19 mouse cellular contexts compared by ENCODE assay signal in genomic region chr12:82208611-82209010, GRCm38 (mm10). TPM values are rescaled to one million over a fixed set of nuclear protein-coding genes. Genes with fewer than 3 reads are reported as not detected.
DNase-seq lines count a peak whose midpoint lies in the region; ATAC-seq and TF ChIP-seq lines count a peak whose summit lies in the region.
"Had no signal": no experiment of that assay in that cellular context is flagged by ENCODE, and none has a peak within 500 bp of the region (broad histone marks: within the 10 kb centered on the region; RNA-seq: fewer than 3 reads in every experiment).

No protein-coding gene starts in this region.

- no peak overlapping the region for H3K4me2 ChIP-seq in forebrain, embryonic 15.5 days (replicated peaks)
- H3K4me2 ChIP-seq: embryonic facial prominence, embryonic 13.5 days; limb, embryonic 15.5 days had no signal

- no peaks in the 10 kb centered on the region for H3K9me3 ChIP-seq in forebrain, embryonic 15.5 days
- H3K9me3 ChIP-seq: embryonic facial prominence, embryonic 13.5 days; heart, embryonic 10.5 days; limb, embryonic 15.5 days had no signal

- H3K4me1 ChIP-seq in thymus, adult 2 months (replicated peaks; ENCODE audit: control insufficient read depth, insufficient read depth, low read length) = peaks cover 12% of the 10 kb centered on the region
- H3K4me1 ChIP-seq in forebrain, embryonic 15.5 days = no peaks in the 10 kb centered on the region

- H3K27ac ChIP-seq in thymus, adult 2 months (ENCODE audit: control insufficient read depth, insufficient read depth, low read length) = peak overlapping the region; percentile 44; the same call in 1 of the 2 replicates
- no peak overlapping the region for H3K27ac ChIP-seq in forebrain, embryonic 15.5 days (replicated peaks)
- H3K27ac ChIP-seq: embryonic facial prominence, embryonic 13.5 days; heart, embryonic 10.5 days; limb, embryonic 15.5 days; macrophage had no signal

- no peak overlapping the region for H3K4me3 ChIP-seq in thymus, adult 2 months (ENCODE audit: control insufficient read depth, insufficient read depth, low read length)
- no peak overlapping the region for H3K4me3 ChIP-seq in forebrain, embryonic 15.5 days
- H3K4me3 ChIP-seq: embryonic facial prominence, embryonic 13.5 days; heart, embryonic 10.5 days; limb, embryonic 15.5 days had no signal

- peak; percentile 71 for ATAC-seq in common myeloid progenitor, adult 5-6 weeks (replicated peaks; ENCODE audit: low read depth, poor library complexity, severe bottlenecking)
- ATAC-seq in megakaryocyte progenitor cell, adult 5-6 weeks (replicated peaks; ENCODE audit: poor library complexity) = peak; percentile 82
- ATAC-seq in forebrain, embryonic 15.5 days (replicated peaks) = no peak
- ATAC-seq: hindbrain, embryonic 16.5 days had no signal

- no peaks in the 10 kb centered on the region for H3K36me3 ChIP-seq in thymus, adult 2 months (ENCODE audit: control insufficient read depth, insufficient read depth, low read length)
- no peaks in the 10 kb centered on the region for H3K36me3 ChIP-seq in forebrain, embryonic 15.5 days
- H3K36me3 ChIP-seq: embryonic facial prominence, embryonic 13.5 days; limb, embryonic 15.5 days had no signal

- no peak overlapping the region for H3K9ac ChIP-seq in forebrain, embryonic 15.5 days (replicated peaks)
- H3K9ac ChIP-seq: embryonic facial prominence, embryonic 13.5 days; limb, embryonic 15.5 days had no signal

- WGBS in thymus, adult 2 months = 69% methylated on average over 4 of the region's 4 CpGs
- 87% methylated on average over 4 of the region's 4 CpGs for WGBS in forebrain, embryonic 15.5 days

- no peaks in the 10 kb centered on the region for H3K27me3 ChIP-seq in thymus, adult 2 months (ENCODE audit: control insufficient read depth, insufficient read depth, low read length)
- no peaks in the 10 kb centered on the region for H3K27me3 ChIP-seq in forebrain, embryonic 15.5 days
- H3K27me3 ChIP-seq: embryonic facial prominence, embryonic 13.5 days; limb, embryonic 15.5 days had no signal

- TF ChIP-seq CTCF in thymus, adult 2 months (IDR thresholded peaks at IDR 0.05; ENCODE audit: borderline replicate concordance, control insufficient read depth, extremely low read depth, insufficient read depth, low read length, poor library complexity) = no peak

- no peak for DNase-seq in thymus, adult 2 months
- no peak for DNase-seq in thymus, postnatal 4 days
- DNase-seq in gastrocnemius, postnatal 4 days (ENCODE audit: low spot score in 2 of 2) = no peak
- DNase-seq in spleen, postnatal 10 days (ENCODE audit: low spot score in 2 of 2) = no peak
- DNase-seq: adrenal gland, adult 8-10 months; cerebellum, adult 11 months; heart, postnatal 10 days; kidney, postnatal 4 days; lung, adult 18-20 months; midbrain, embryonic 14.5 days; right cerebral cortex, postnatal 25 days had no signal

- TF ChIP-seq POLR2A in thymus, adult 2 months (IDR thresholded peaks at IDR 0.05; ENCODE audit: control insufficient read depth, extremely low read depth, insufficient read depth, low read length, poor library complexity) = no peak

RNA-seq across cellular contexts. Expression of gene Sipa1l1, which starts 39.5 kb away (rescaled TPM):
- polyA plus RNA-seq in thymus, adult 2 months (2012; rRNA removed) = 43.7 and 50.0 TPM in 2 replicates
- total RNA-seq in common myeloid progenitor, adult 5-6 weeks (2017) = 41.3 and 47.9 TPM in 2 replicates
- 20.8 and 29.9 TPM in 2 replicates for total RNA-seq in megakaryocyte progenitor cell, adult 5-6 weeks (2015)
- 26.9 and 28.3 TPM in 2 replicates for total RNA-seq in megakaryocyte progenitor cell, adult 5-6 weeks (2017)
- total RNA-seq in gastrocnemius, postnatal 4 days (2021) = 10 to 100 TPM; 26.8 to 32.9 TPM
- polyA plus RNA-seq in forebrain, embryonic 15.5 days (2015; fragmentation: Nextera tagmentation; extraction: Ambion mirVana) = 24.1 and 25.6 TPM in 2 replicates
